Mouse (Mus musculus) intestine, embryonic 15.5 days (tissue): Measurements from ENCODE around the gene Dppa5a. TPM values are rescaled to one million over a fixed set of nuclear protein-coding genes. Genes with fewer than 3 reads are reported as not detected.
"Not testable (repeated sequence)": the region's sequence is repeated elsewhere in the genome, so short reads cannot be mapped to it uniquely, and the experiment has no call there.

Experiments
- ATAC-seq: fragments of 200-750 bp; cut with Nextera tagmentation; 2 replicates; pipeline ENCODE4 v1.8.0; 2017; ENCODE audit warnings: moderate TSS enrichment, moderate library complexity
- H3K27ac ChIP-seq: fragments of 300-500 bp; sonication (generic); 2 replicates; pipeline ENCODE4 v1.5.1; 2015; ENCODE audit warnings: mild to moderate bottlenecking, inconsistent platforms
- H3K27me3 ChIP-seq: fragments of 300-500 bp; sonication (generic); replicated peaks from 2 replicates; pipeline ENCODE4 v1.6.1; 2015; ENCODE audit warnings: inconsistent platforms
- H3K36me3 ChIP-seq: fragments of 300-500 bp; sonication (generic); 2 replicates; pipeline ENCODE4 v1.6.1; 2015; ENCODE audit warnings: inconsistent platforms
- H3K4me1 ChIP-seq: fragments of 300-500 bp; sonication (generic); replicated peaks from 2 replicates; pipeline ENCODE4 v1.6.1; 2015; ENCODE audit warnings: inconsistent platforms
- H3K4me2 ChIP-seq: fragments of 300-500 bp; sonication (generic); replicated peaks from 2 replicates; pipeline ENCODE4 v1.6.1; 2015; ENCODE audit warnings: mild to moderate bottlenecking, inconsistent platforms
- H3K4me3 ChIP-seq: fragments of 300-500 bp; sonication (generic); replicated peaks from 2 replicates; pipeline ENCODE4 v1.5.1; 2015; ENCODE audit warnings: inconsistent platforms
- H3K9ac ChIP-seq: fragments of 300-500 bp; sonication (generic); 2 replicates; pipeline ENCODE4 v1.6.1; 2015; ENCODE audit warnings: inconsistent platforms
- H3K9me3 ChIP-seq: fragments of 300-500 bp; sonication (generic); 2 replicates; pipeline ENCODE4 v1.6.1; 2016; ENCODE audit warnings: inconsistent platforms
- WGBS: fragments of 180-500 bp; shearing (Covaris S2); methylation state at CpG from one replicate; pipeline ENCODE4 v1.1.7; 2015; 5-methylcytosine and 5-hydroxymethylcytosine counted together
- polyA plus RNA-seq: library from polyadenylated mRNA; unstranded; fragments of >200 nt; fragmentation: Nextera tagmentation; extraction: Ambion mirVana; gene quantifications from 2 replicates; pipeline ENCODE4 v1.2.1, GENCODE M21; 2015

Dppa5a gene
- 0.39 TPM in 1 of 2 replicates, not detected in the other for polyA plus RNA-seq

DNA sequence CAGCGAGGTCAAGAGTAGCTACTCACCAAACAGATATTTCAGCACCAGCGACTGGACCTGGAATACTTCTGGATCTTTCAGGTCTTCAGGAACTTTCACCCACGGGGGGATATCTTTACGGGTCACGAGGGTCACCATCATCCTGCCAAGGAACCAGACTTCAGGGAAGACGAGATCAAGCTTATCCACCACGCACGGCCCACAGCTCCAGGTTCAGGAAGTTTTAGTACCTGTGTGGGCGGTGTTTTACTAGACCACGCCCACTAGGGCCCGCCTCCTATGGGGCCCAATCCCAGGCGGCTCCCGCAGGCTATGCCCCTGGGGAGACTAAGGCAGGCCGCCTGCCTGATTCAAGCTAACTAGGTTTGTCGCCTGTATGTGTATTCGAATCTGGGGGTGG lies at the start of gene Dppa5a:
Gene Dppa5a, minus strand, starts transcription at position 219 of the 400 bp plus-strand sequence.
- H3K4me3 ChIP-seq, H3K9ac ChIP-seq, H3K4me2 ChIP-seq, H3K4me1 ChIP-seq, ATAC-seq, H3K36me3 ChIP-seq, H3K27ac ChIP-seq, H3K9me3 ChIP-seq, H3K27me3 ChIP-seq: not testable (repeated sequence)
- WGBS, result 89% methylated on average over 16 of the region's 16 CpGs

DNA sequence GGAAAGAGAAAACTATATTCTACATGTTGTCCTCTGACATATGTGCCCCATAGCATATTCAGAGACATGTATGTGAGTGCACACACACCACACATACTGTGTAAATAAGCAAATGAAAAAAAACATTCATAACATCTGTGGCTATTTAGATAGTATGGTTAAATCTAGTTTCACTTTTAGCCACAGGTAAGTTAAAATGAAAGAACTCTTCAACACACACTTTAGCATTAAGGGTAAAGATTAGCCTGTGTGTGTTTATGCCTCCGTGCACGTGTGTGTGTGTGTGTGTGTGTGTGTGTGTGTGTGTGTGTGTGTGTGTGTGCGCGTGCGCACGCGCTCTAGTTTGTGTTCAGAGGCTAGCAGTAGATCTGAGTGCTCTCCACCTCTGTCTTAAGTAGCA lies 33.6 kb upstream of the Dppa5a start:
- no peaks in the 10 kb centered on the region for H3K36me3 ChIP-seq
- H3K4me2 ChIP-seq, result no peak overlapping the region
- H3K9ac ChIP-seq, result no peak overlapping the region
- no peak overlapping the region for H3K4me3 ChIP-seq
- no peak for ATAC-seq
- H3K27me3 ChIP-seq, result peaks cover 4% of the 10 kb centered on the region; the same call in 1 of the 2 replicates
- H3K9me3 ChIP-seq, result no peaks in the 10 kb centered on the region
- no peaks in the 10 kb centered on the region for H3K4me1 ChIP-seq
- H3K27ac ChIP-seq, result no peak overlapping the region
- 83% methylated on average over 7 of the region's 7 CpGs for WGBS

DNA sequence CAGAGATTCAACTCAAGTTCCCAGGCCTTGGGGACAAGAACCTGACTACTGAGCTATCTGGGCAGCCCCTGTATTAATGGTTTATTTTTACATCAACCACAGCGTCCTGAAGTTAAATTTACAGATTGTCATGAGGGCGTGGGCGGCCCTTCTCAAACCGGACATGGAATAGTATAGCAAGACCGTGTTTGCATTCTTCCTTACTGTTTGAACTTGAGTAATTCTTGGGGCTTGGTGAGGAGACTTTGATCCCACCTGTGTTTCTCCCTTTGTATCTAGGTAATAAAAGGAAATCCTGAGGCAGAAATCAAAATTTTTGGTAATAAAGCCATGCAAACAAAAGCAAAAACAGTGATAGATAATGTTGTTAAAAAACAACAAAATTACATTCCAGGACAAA lies 32.6 kb upstream of the Dppa5a start:
- no peaks in the 10 kb centered on the region for H3K36me3 ChIP-seq
- H3K27me3 ChIP-seq, result peaks cover 14% of the 10 kb centered on the region
- 0 out of 2 replicates have a peak, but pooled peaks have one; percentile 52 for ATAC-seq
- H3K9ac ChIP-seq, result no peak overlapping the region
- no peak overlapping the region for H3K4me3 ChIP-seq
- no peaks in the 10 kb centered on the region for H3K9me3 ChIP-seq
- H3K27ac ChIP-seq, result no peak overlapping the region
- WGBS, result 58% methylated on average over 5 of the region's 5 CpGs
- peaks cover 6% of the 10 kb centered on the region for H3K4me1 ChIP-seq
- H3K4me2 ChIP-seq, result no peak overlapping the region

DNA sequence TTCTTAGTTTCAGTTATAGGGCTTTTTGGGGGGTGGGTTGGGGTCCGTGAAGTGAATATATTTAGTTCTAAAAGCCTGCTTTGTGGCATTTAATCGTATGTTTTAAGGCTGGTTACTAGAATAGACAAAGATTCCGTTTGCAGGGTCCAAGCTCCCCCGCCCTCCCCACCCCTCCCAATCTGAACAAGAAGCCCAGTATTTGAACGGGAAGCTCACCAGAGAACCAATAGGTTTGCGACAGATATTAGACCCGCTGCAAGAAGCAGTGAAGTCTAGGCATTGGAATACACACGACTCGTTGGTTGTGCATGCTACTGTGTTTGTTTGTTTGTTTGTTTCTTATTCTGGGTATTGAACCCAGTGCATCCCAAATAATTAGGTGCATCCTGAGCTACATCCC lies 28.5 kb upstream of the Dppa5a start:
- H3K36me3 ChIP-seq, result no peaks in the 10 kb centered on the region
- no peak overlapping the region for H3K9ac ChIP-seq
- peak overlapping the region; percentile 80 for H3K4me2 ChIP-seq
- H3K27me3 ChIP-seq, result peaks cover 40% of the 10 kb centered on the region
- WGBS, result 61% methylated on average over 9 of the region's 9 CpGs
- H3K4me3 ChIP-seq, result peak overlapping the region; percentile 41; the same call in 1 of the 2 replicates
- peaks cover 7% of the 10 kb centered on the region for H3K4me1 ChIP-seq
- no peak for ATAC-seq
- H3K27ac ChIP-seq, result no peak overlapping the region
- no peaks in the 10 kb centered on the region for H3K9me3 ChIP-seq

DNA sequence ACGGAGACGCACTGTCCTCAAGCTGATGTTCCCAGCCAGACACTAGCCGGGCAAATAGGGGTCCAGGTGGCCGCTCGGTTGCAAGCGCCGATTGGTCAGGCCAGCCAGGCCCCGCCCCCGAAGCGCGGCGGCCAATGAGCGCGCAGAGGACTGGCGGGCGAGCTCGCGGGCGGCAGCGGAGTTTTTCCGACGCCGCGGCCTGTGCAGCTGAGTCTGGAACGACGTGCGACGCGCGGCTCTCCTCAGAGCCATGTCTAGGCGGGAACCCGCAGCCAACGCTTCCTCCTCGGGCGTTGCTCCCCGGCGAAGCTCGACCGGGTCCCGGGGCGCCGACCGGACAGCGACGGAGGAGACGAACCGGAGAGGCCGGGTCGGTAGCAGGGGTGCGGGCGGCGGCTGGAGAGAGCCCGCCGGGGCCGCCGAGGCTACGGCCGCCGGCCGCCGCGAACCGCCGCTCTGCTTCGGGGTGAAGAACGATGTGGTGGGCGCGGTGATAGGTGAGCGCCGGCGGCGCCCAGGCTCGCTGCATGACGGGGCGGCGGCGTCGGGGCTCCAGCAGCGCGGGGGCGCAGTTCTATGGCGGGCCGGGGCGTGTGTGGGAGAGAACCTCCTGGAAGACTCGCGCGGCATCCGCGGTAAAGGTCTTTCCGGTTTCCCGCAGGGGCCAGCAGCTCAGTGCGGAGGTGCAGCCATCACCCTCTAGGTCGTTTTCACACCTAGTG lies 27.8 kb upstream of the Dppa5a start, which contains the start of gene Ddx43:
Gene Ddx43, plus strand, starts transcription at position 148 of the 722 bp plus-strand sequence.
- Histone ChIP-seq H3K4me1 (peaks cover 7% of the 10 kb centered on the region), H3K27ac (no peak within 1 kb of the TSS), H3K4me2 (peak within 1 kb of the TSS; percentile 80), H3K27me3 (peaks cover 40% of the 10 kb centered on the region), H3K9me3 (no peaks in the 10 kb centered on the region), H3K4me3 (peak within 1 kb of the TSS; percentile 41), H3K36me3 (no peaks in the 10 kb centered on the region), H3K9ac (peak within 1 kb of the TSS; percentile 41)
- ATAC-seq, result peak; percentile 94
- WGBS, result 2% methylated on average over 93 of the region's 93 CpGs

DNA sequence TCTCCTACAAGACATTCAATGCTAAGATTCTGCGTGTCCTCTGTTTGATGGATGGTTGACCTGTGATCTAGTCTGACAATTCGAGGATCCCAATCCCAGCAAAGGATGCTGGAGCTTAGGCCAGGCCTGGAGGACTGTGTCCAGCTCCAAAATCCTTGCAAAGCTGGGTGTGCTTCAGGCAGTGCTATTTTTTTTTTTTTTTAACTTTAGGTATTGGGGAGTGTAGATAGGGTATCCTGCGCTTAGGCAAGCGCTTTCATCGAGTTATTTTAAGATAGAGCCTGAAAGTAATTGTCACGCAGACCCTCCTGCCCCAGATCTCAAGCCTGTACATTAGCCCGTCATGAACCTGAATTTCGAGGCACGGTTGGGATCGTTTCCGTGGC lies 27.3 kb upstream of the Dppa5a start:
- 30% methylated on average over 11 of the region's 11 CpGs for WGBS
- H3K27me3 ChIP-seq, result peaks cover 40% of the 10 kb centered on the region
- ATAC-seq, result no peak

DNA sequence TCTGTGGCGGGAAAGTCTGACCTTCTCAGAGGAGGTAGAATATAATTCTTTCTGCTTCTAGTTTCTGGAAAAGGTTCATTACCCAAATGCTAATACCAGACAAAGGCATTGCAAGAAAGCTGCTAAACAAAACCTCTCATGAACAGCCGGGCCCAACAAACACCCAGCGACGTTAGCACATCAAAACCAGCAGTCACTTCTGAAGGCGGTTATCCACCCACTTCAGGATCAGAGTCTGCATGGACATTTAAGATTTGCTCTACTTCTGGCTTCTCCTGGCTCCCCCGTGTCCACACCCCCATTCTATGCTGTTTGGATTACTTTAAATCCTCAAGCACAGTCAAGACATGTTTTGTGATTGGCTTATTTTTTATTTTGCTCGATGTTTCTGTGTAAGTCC lies 26.6 kb upstream of the Dppa5a start:
- Histone ChIP-seq H3K9me3 (no peaks in the 10 kb centered on the region), H3K27me3 (peaks cover 40% of the 10 kb centered on the region), H3K36me3 (no peaks in the 10 kb centered on the region), H3K27ac (no peak overlapping the region), H3K9ac (no peak overlapping the region), H3K4me2 (no peak overlapping the region), H3K4me3 (no peak overlapping the region), H3K4me1 (peaks cover 7% of the 10 kb centered on the region)
- no peak for ATAC-seq
- WGBS, result 65% methylated on average over 7 of the region's 7 CpGs

More for the DNA sequence above, 27.3 kb upstream of the Dppa5a start:
- Histone ChIP-seq H3K4me3 (peak overlapping the region; percentile 41), H3K4me2 (peak overlapping the region; percentile 80), H3K36me3 (no peaks in the 10 kb centered on the region), H3K4me1 (peaks cover 7% of the 10 kb centered on the region), H3K27ac (no peak overlapping the region), H3K9me3 (no peaks in the 10 kb centered on the region), H3K9ac (no peak overlapping the region)

DNA sequence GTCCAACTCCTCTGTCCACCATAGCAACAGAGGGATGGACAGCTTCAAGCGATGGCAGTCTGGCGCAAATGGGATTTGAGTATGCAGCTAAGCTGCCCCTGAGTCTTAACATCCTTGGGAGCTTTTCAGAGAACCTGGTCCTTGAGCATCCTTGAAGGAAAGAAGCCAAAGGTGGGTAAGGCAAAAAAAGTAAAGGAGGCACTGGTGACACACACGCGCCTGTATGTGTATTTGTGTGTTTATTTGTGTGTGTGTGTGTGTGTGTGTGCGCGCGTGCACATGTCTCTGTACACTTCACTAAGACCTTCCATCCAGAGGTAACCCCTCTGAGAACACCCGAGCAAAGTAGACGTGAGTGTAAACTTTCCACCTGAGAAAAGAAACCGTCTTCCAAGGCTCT lies 25.8 kb upstream of the Dppa5a start:
- WGBS, result 82% methylated on average over 10 of the region's 10 CpGs
- Histone ChIP-seq H3K4me2 (no peak overlapping the region), H3K4me3 (no peak overlapping the region), H3K9me3 (no peaks in the 10 kb centered on the region), H3K27me3 (peaks cover 40% of the 10 kb centered on the region), H3K9ac (no peak overlapping the region), H3K4me1 (peaks cover 7% of the 10 kb centered on the region), H3K36me3 (no peaks in the 10 kb centered on the region), H3K27ac (no peak overlapping the region)
- no peak for ATAC-seq

DNA sequence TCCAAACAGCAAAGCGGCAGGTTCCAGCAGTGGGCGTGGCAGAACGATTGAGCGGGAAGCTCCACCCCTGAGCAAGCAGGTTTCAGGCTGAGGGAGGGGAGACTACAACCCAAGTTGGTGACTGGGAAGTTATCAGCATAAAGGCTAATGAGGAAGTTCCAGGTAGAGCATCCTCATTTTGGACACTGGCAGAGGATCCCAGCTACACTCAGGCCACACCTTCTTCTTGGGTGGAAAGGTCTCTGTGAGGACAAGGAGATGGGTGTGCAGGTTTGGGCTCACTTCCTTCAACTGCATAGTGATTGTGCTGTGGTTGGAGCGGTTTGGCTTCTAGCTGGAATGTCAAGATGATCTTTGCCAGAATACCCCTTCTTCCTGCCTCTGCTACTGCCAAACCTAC lies 22.0 kb upstream of the Dppa5a start:
- Histone ChIP-seq H3K4me2 (no peak overlapping the region), H3K27ac (no peak overlapping the region), H3K36me3 (no peaks in the 10 kb centered on the region), H3K4me1 (no peaks in the 10 kb centered on the region), H3K4me3 (no peak overlapping the region), H3K9me3 (no peaks in the 10 kb centered on the region), H3K9ac (no peak overlapping the region), H3K27me3 (peaks cover 20% of the 10 kb centered on the region)
- ATAC-seq, result peak; percentile 39; the same call in 1 of the 2 replicates
- WGBS, result 30% methylated on average over 5 of the region's 5 CpGs

DNA sequence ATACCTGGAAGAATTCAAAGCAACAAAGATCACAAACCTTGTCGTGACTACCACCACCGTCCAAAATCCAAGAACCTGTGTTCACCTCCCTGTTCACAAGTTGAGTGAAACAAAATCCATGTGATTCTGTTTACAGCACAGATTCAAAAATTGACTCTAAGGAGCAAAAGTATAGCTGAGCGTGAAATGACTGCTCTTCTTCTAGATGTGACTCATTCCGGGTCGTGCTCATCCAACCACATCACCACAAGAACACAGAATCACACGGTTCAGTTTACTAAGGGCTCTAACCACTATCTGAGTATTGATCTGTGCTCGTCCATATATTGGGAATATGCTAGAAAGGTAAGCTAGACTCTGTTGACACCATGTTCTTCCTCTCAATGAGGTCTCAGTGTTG lies 19.0 kb upstream of the Dppa5a start:
- H3K9ac ChIP-seq, result no peak overlapping the region
- WGBS, result 87% methylated on average over 7 of the region's 7 CpGs

DNA sequence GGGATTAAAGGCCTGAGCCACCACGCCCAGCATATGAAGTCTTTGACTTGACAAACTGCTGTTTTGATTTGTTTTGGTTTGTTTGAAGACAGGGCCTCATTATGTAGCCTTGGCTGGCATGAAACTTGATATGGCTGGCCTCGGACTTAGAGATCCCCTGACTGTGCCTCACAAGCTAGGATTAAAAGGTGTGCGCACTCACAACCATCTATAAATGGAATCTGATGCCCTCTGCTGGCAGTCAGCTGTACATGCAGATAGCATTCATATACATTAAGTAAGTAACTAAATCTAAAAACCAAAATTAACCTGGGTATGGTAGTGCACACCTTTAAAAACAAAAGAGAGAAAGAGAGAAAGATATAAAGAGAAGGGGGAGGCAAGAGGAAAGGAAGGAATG lies 17.9 kb upstream of the Dppa5a start:
- H3K9me3 ChIP-seq, result no peaks in the 10 kb centered on the region
- no peaks in the 10 kb centered on the region for H3K4me1 ChIP-seq
- no peaks in the 10 kb centered on the region for H3K36me3 ChIP-seq
- H3K27me3 ChIP-seq, result no peaks in the 10 kb centered on the region
- no peak overlapping the region for H3K4me2 ChIP-seq
- H3K4me3 ChIP-seq, result no peak overlapping the region
- no peak for ATAC-seq
- no peak overlapping the region for H3K27ac ChIP-seq
- no peak overlapping the region for H3K9ac ChIP-seq
- WGBS, result 56% methylated on average over 3 of the region's 3 CpGs

More for the DNA sequence above, 19.0 kb upstream of the Dppa5a start:
- no peaks in the 10 kb centered on the region for H3K4me1 ChIP-seq
- H3K27ac ChIP-seq, result no peak overlapping the region
- 0 out of 2 replicates have a peak, but pooled peaks cover under 1% of the 10 kb centered on the region for H3K27me3 ChIP-seq
- H3K36me3 ChIP-seq, result no peaks in the 10 kb centered on the region
- H3K4me2 ChIP-seq, result no peak overlapping the region
- no peak for ATAC-seq
- no peak overlapping the region for H3K4me3 ChIP-seq
- no peaks in the 10 kb centered on the region for H3K9me3 ChIP-seq

DNA sequence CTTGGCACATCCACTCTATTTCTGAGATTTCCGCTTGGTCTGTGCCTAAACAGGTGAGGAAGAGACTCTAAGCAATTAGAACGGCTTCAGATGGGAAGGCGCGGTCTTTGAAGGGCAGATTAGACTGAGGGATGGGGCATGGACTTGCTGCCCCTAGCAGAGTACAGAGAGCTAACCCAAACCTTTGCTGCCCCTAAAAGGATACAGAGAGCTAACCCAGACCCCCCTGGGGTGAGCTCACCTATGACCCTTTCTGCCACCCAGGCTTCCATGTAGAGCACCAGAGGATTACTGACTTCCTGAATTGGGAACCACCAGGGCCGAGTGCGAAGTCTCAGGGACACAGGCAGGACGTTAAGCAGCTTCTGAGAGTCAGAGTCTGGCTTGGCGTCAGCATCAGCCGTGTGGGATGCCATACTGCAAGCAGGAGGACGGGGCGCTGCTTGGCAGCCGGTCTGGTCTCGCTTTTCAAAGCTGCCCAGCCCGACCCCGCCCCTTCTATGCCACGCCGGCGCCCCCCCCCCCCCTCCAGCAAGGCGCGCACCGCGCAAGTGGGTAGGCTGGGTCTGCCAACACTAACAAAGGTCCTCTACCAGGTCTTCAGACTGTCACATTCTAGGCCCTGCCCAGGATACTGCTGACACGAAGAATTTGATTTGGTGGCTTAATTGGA lies 10.3 kb upstream of the Dppa5a start, which contains the start of gene Ooep:
Gene Ooep, minus strand, starts transcription at position 613 of the 673 bp plus-strand sequence.
- Histone ChIP-seq H3K9ac (0 out of 2 replicates have a peak within 1 kb of the TSS, but pooled peaks have one; percentile 17), H3K36me3 (no peaks in the 10 kb centered on the region), H3K4me1 (0 out of 2 replicates have a peak, but pooled peaks cover 7% of the 10 kb centered on the region), H3K4me3 (peak within 1 kb of the TSS; percentile 25), H3K27me3 (no peaks in the 10 kb centered on the region), H3K9me3 (no peaks in the 10 kb centered on the region), H3K4me2 (peak within 1 kb of the TSS; percentile 64), H3K27ac (no peak within 1 kb of the TSS)
- ATAC-seq, result peak; percentile 59
- 6% methylated on average over 22 of the region's 23 CpGs for WGBS
